Mouse (Mus musculus) retina, embryonic 14.5 days (tissue): Measurements from ENCODE around the gene Thap7.

Experiments used
- DNase-seq: peaks from one replicate; pipeline ENCODE4 v3.0.0-alpha.2; 2015; ENCODE audit warnings: low spot score

Gene Thap7

DNA sequence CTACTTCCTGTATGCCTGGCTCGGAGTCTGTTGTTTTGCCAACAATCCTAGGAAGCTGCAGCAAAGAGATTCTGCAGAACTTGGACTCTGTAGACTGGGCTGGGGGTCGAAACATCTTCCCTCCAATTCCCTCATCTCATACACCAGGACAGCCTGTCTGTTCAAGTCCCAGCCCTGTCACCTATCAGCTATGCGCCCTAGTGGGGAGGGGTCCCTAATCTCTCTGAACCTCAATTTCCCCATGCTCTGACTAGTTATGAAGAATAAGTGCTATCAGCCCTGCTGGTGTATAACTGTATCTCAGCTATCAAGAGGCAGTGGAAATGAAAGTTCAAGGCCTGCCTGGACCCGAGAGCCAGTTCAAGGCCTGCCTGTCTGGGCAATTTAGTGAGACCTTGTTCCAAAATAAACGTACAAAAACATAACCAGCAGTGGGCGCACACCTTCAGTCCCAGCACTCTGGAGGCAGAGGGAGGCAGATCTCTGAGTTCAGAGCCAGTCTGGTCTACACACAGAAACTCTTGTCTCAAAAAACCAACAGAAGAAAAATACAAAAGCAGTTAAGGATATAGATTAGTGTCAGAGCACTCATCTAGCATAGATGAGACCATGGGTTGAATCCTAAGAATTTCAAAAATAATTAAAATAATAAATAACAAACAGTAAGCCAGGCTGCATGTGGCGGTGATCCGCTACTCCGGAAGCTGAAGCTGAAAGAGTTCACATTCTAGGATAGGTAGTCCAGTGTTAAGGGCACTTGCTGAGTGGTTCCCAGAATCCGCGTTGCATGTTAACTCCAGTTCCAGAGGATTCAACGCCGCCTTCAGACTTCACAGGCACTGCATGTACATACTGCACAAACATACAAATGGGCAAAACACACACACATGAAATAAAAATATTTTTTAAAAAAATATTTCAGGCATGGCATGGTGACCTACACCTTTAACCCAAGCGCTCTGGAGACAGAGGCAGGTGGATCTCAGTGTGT is 42.2 kb downstream of the Thap7 start:
- peak; percentile 26 for DNase-seq

DNA sequence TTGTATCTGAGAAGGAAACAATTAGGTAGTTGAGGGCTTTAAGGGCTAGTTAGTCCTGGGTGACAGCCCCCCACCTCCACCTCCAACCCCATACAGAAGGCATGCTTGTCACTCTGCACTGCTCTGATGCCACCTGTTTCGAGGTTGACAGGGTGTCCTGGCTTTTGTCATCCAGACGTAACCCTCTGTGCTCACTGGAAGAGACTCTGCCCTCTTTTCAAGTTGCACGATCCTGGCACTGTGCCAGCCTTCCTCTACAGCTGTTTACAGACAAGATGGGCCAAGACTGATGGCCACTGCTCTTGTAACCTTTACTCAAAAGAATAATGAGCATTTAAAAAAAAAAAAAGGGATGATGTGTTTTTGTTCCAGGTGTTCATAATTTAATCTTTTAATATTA is 44.4 kb downstream of the Thap7 start:
- DNase-seq: no peak

DNA sequence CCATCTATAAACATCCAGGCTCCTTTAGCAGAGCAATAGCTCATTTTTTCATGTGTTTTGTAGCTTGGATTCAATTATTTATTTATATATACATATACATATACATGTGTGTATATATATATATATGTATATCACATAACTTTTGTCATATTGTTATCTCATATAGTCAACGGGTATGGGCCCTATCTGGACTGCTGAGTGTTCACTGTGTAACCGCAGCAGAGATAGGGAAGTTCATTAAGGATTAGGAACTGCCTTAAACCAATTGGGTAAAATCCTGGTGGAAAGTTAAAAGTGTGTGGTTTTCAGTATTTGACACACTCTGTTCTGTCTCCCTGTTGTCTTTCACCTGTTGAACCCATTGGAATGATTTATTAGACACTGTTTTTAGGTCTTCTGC is 49.5 kb downstream of the Thap7 start:
- DNase-seq: no peak

DNA sequence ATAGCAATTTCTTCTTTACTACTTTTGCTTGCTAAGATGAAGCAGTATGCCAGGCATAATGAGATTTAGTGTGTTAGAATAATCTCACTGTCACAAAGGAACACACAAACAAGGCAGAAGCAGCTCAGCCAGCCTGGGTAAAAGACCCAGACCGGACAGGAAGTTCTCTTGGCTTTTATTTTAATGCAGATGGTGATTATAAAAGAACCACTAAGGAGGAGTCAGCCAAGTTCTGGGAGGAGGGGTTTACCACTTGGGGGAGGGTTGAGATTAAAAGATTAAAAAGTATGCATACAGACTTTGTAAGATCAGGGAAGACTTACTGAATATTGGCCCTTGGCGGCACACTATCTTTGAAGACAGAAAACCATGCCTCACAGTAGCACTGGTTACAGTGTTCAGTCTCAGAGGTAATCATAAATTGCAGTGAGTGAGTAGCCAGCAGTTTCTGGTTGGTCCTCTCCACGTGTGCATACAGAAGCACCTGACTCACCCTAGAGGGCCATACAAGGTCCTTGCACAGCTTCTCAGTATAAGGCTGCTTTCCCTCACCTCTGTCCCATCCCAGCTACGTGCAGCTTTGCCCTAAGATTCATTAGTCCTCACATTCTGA is 52.5 kb downstream of the Thap7 start:
- no peak for DNase-seq
